Mouse (Mus musculus): ENCODE data around the gene Hspa12a. TPM values are rescaled to one million over a fixed set of nuclear protein-coding genes. Genes with fewer than 3 reads are reported as not detected.
A peak's percentile ranks its signal among the peaks of the same experiment; 100 is the strongest.

Hspa12a gene
- polyA plus RNA-seq, 1 experiment from 2014 or later: 6.0 TPM

- H3K4me3 ChIP-seq (replicated peaks): no peak overlapping the region
- H3K36me3 ChIP-seq: no peaks in the 10 kb centered on the region
- 78% methylated on average over 9 of the region's 9 CpGs for WGBS
- no peak overlapping the region for H3K27ac ChIP-seq (replicated peaks)
- no peak overlapping the region for H3K9ac ChIP-seq
- no peak for ATAC-seq (ENCODE audit: insufficient number of reproducible peaks, low FRiP score, low TSS enrichment, low read depth)
- H3K4me1 ChIP-seq: peaks cover 15% of the 10 kb centered on the region
- no peak overlapping the region for H3K4me2 ChIP-seq (replicated peaks)
- peaks cover 15% of the 10 kb centered on the region for H3K27me3 ChIP-seq
- no peaks in the 10 kb centered on the region for H3K9me3 ChIP-seq (replicated peaks)
These were observed 87.2 kb downstream of the Hspa12a start for GRCm38 (mm10) chr19:58856129-58856855.

- Histone ChIP-seq H3K4me2 (replicated peaks) (no peak overlapping the region), H3K9ac (no peak overlapping the region), H3K36me3 (no peaks in the 10 kb centered on the region), H3K9me3 (replicated peaks) (no peaks in the 10 kb centered on the region), H3K27me3 (peaks cover 11% of the 10 kb centered on the region), H3K4me1 (peaks cover 7% of the 10 kb centered on the region), H3K27ac (replicated peaks) (no peak overlapping the region), H3K4me3 (replicated peaks) (no peak overlapping the region)
- 65% methylated on average over 3 of the region's 3 CpGs for WGBS
- ATAC-seq (ENCODE audit: insufficient number of reproducible peaks, low FRiP score, low TSS enrichment, low read depth): no peak
These were observed 88.6 kb downstream of the Hspa12a start for GRCm38 (mm10) chr19:58854899-58855298.

GRCm38 (mm10) chr19:58853036-58853735, 90.3 kb downstream of the Hspa12a start:
- ATAC-seq (ENCODE audit: insufficient number of reproducible peaks, low FRiP score, low TSS enrichment, low read depth): no peak
- Histone ChIP-seq H3K27me3 (no peaks in the 10 kb centered on the region), H3K9me3 (replicated peaks) (no peaks in the 10 kb centered on the region), H3K4me2 (replicated peaks) (no peak overlapping the region), H3K36me3 (no peaks in the 10 kb centered on the region), H3K4me1 (no peaks in the 10 kb centered on the region), H3K9ac (no peak overlapping the region), H3K4me3 (replicated peaks) (no peak overlapping the region), H3K27ac (replicated peaks) (no peak overlapping the region)
- WGBS: 75% methylated on average over 10 of the region's 10 CpGs

GRCm38 (mm10) chr19:58850719-58851466, 92.6 kb downstream of the Hspa12a start:
- H3K4me3 ChIP-seq (replicated peaks): no peak overlapping the region
- ATAC-seq (ENCODE audit: insufficient number of reproducible peaks, low FRiP score, low TSS enrichment, low read depth): no peak
- H3K9me3 ChIP-seq (replicated peaks): no peaks in the 10 kb centered on the region
- H3K36me3 ChIP-seq: no peaks in the 10 kb centered on the region
- no peaks in the 10 kb centered on the region for H3K27me3 ChIP-seq
- H3K9ac ChIP-seq: no peak overlapping the region
- WGBS: 77% methylated on average over 4 of the region's 7 CpGs
- H3K4me1 ChIP-seq: no peaks in the 10 kb centered on the region
- no peak overlapping the region for H3K27ac ChIP-seq (replicated peaks)
- H3K4me2 ChIP-seq (replicated peaks): no peak overlapping the region

GRCm38 (mm10) chr19:58849333-58850131, 93.9 kb downstream of the Hspa12a start:
- Histone ChIP-seq H3K4me3 (replicated peaks) (no peak overlapping the region), H3K9ac (no peak overlapping the region), H3K27me3 (no peaks in the 10 kb centered on the region), H3K4me1 (no peaks in the 10 kb centered on the region), H3K27ac (replicated peaks) (no peak overlapping the region), H3K4me2 (replicated peaks) (no peak overlapping the region), H3K36me3 (no peaks in the 10 kb centered on the region), H3K9me3 (replicated peaks) (no peaks in the 10 kb centered on the region)
- WGBS: 78% methylated on average over 13 of the region's 13 CpGs
- no peak for ATAC-seq (ENCODE audit: insufficient number of reproducible peaks, low FRiP score, low TSS enrichment, low read depth)

DNA sequence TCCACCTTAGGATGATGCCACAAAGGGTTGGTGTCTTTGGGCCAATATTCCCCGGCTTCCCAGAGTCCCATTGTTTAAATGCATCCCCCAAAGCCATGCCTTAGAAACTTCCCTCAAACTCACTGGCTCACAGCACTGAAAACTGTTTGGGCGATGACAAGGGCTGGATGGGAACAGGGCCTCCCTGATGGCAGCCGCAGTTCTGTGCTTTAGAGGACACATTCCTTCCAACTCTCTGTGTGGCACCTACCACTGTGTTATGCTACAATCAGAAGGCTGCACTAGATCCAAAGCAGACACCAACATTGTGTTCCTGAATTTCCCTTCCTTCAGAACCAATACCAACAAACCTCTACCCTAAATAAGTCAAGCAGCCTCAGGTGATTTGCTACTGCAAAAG, 99.8 kb downstream of the Hspa12a start:
- no peaks in the 10 kb centered on the region for H3K27me3 ChIP-seq
- WGBS: 77% methylated on average over 3 of the region's 3 CpGs
- no peaks in the 10 kb centered on the region for H3K36me3 ChIP-seq
- no peaks in the 10 kb centered on the region for H3K9me3 ChIP-seq (replicated peaks)
- H3K4me1 ChIP-seq: peaks cover 11% of the 10 kb centered on the region; the same call in 1 of the 2 replicates
- no peak overlapping the region for H3K9ac ChIP-seq
- no peak overlapping the region for H3K4me3 ChIP-seq (replicated peaks)
- ATAC-seq (ENCODE audit: insufficient number of reproducible peaks, low FRiP score, low TSS enrichment, low read depth): no peak
- H3K4me2 ChIP-seq (replicated peaks): no peak overlapping the region
- H3K27ac ChIP-seq (replicated peaks): no peak overlapping the region

- Histone ChIP-seq H3K27me3 (no peaks in the 10 kb centered on the region), H3K4me3 (replicated peaks) (no peak overlapping the region), H3K9ac (no peak overlapping the region), H3K36me3 (no peaks in the 10 kb centered on the region), H3K4me2 (replicated peaks) (no peak overlapping the region), H3K27ac (replicated peaks) (no peak overlapping the region), H3K4me1 (peaks cover 11% of the 10 kb centered on the region; the same call in 1 of the 2 replicates), H3K9me3 (replicated peaks) (no peaks in the 10 kb centered on the region)
- WGBS: 71% methylated on average over 5 of the region's 5 CpGs
- ATAC-seq (ENCODE audit: insufficient number of reproducible peaks, low FRiP score, low TSS enrichment, low read depth): no peak
These were observed 102.7 kb downstream of the Hspa12a start for GRCm38 (mm10) chr19:58840721-58841271.

DNA sequence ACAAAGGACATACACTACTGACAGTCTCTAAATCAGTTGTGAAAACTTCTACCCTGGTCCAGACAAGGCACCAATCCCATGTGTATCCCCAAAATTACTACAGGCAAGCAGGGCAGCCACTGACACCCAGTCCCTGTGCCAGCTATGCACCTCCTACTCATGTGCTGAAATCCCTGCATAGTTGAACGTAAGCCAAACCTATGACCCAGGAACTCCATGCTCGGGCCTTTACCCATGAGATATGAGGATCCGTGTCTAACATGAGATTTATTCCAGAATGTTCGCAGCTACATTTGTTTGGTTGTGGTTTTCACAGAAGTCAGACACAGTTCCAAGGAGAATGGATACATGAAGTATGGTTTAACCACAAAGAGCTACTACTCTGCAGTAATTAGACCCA, 103.6 kb downstream of the Hspa12a start:
- H3K36me3 ChIP-seq: no peaks in the 10 kb centered on the region
- H3K27me3 ChIP-seq: no peaks in the 10 kb centered on the region
- H3K4me2 ChIP-seq (replicated peaks): no peak overlapping the region
- H3K9ac ChIP-seq: no peak overlapping the region
- 0 out of 2 replicates have a peak overlapping the region, but pooled peaks have one; percentile 7 for H3K27ac ChIP-seq (replicated peaks)
- H3K4me1 ChIP-seq: peaks cover 11% of the 10 kb centered on the region; the same call in 1 of the 2 replicates
- H3K4me3 ChIP-seq (replicated peaks): no peak overlapping the region
- 0 out of 2 replicates have a peak, but pooled peaks have one; percentile 5 for ATAC-seq (ENCODE audit: insufficient number of reproducible peaks, low FRiP score, low TSS enrichment, low read depth)
- WGBS: 30% methylated on average over 4 of the region's 4 CpGs
- H3K9me3 ChIP-seq (replicated peaks): no peaks in the 10 kb centered on the region

- 0 out of 2 replicates have a peak overlapping the region, but pooled peaks have one; percentile 7 for H3K27ac ChIP-seq (replicated peaks)
- no peak overlapping the region for H3K9ac ChIP-seq
- 50% methylated on average over 3 of the region's 3 CpGs for WGBS
- no peak overlapping the region for H3K4me3 ChIP-seq (replicated peaks)
- no peaks in the 10 kb centered on the region for H3K36me3 ChIP-seq
- no peaks in the 10 kb centered on the region for H3K27me3 ChIP-seq
- peaks cover 11% of the 10 kb centered on the region; the same call in 1 of the 2 replicates for H3K4me1 ChIP-seq
- H3K9me3 ChIP-seq (replicated peaks): no peaks in the 10 kb centered on the region
- H3K4me2 ChIP-seq (replicated peaks): no peak overlapping the region
- ATAC-seq (ENCODE audit: insufficient number of reproducible peaks, low FRiP score, low TSS enrichment, low read depth): no peak
These were observed 104.1 kb downstream of the Hspa12a start for GRCm38 (mm10) chr19:58839345-58839744.

- H3K9ac ChIP-seq: no peak overlapping the region
- no peak overlapping the region for H3K4me3 ChIP-seq (replicated peaks)
- H3K27me3 ChIP-seq: no peaks in the 10 kb centered on the region
- no peak overlapping the region for H3K27ac ChIP-seq (replicated peaks)
- H3K9me3 ChIP-seq (replicated peaks): no peaks in the 10 kb centered on the region
- H3K4me1 ChIP-seq: peaks cover 11% of the 10 kb centered on the region; the same call in 1 of the 2 replicates
- no peak overlapping the region for H3K4me2 ChIP-seq (replicated peaks)
- 74% methylated on average over 9 of the region's 9 CpGs for WGBS
- ATAC-seq (ENCODE audit: insufficient number of reproducible peaks, low FRiP score, low TSS enrichment, low read depth): no peak
- H3K36me3 ChIP-seq: no peaks in the 10 kb centered on the region
These were observed 104.7 kb downstream of the Hspa12a start for GRCm38 (mm10) chr19:58838706-58839105.

All from embryonic facial prominence, embryonic 15.5 days (tissue).